Mouse (Mus musculus): Measurements from ENCODE around the gene Tnfaip1.
A peak's percentile ranks its signal among the peaks of the same experiment; 100 is the strongest.
"Not testable (repeated sequence)": the region's sequence is repeated elsewhere in the genome, so short reads cannot be mapped to it uniquely, and the experiment has no call there.

The Tnfaip1 gene

DNA sequence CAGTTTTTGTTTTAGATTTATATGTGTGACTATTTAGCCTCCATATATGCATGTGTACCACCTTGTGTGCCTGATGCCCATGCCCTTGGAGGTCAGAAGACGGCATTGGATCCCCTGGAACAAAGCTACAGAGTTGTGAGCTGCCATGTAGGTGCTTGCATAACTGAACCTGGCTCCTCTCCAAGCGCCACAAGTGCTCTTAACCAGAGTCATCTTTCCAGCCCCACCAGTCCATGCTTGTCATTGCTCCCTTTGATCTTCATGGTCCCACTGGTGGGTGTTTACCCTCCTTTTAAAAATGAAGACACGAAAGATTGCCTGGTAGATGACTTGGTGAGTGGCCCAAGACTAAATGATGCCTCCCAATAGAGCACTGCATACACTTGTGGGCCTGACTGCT lies 4.2 kb upstream of the Tnfaip1 start:
- no peak for DNase-seq (ENCODE audit: low spot score in 2 of 2)

DNA sequence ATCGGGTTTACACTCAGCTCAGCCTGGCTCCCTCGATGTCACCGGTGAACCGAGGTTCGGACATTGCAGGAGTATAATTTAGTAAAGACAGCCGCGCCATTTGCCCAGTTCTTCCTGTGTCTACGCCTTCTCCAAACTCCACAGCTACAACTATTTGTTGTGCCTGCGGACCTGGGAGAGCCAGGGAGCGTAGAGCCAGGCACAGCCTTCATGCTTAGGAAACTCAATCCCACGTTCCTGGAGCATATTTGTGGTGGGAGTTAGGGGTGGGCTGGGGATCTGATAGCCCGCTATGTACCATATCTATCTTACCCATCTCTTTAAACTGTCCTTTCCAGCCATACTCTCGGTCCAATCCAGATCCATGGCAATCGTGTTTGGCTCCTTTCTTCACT lies 555 bp upstream of the Tnfaip1 start:
- no peak for DNase-seq (ENCODE audit: low spot score in 2 of 2)

DNA sequence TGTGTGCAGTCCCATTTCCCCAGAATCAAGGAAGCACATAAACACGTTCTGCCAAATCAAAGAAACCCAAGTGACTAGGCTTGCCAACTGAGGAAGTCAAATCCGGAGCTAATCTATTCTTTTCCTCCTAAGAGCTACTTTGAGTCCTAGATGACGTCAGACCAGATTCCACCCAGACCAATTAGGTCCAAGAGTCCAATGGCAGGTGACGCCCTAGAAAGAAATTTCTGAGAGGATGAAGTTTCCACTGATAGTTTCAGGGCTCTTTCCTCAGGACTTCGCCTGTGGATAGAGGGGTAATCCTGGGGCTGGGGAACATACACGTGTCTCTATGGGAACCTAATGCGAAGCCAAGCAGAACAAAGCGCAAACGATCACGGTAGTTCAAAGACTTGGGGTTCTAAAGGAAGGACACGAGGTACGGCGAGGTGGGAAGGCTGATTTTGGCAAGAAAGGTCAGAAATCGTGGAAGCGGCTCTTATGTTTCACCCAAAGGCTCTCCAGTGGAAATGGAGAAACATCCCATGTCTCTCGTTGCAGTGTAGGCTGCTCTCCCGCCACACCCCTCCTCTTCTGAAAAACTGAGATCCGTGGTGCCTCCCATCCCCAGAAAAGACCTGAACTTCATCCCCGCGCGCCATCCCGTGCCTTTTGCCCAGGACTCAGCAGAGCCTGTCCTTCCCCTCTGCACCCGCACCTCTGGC lies 604 bp downstream of the Tnfaip1 start:
- no peak for DNase-seq (ENCODE audit: low spot score in 2 of 2)

DNA sequence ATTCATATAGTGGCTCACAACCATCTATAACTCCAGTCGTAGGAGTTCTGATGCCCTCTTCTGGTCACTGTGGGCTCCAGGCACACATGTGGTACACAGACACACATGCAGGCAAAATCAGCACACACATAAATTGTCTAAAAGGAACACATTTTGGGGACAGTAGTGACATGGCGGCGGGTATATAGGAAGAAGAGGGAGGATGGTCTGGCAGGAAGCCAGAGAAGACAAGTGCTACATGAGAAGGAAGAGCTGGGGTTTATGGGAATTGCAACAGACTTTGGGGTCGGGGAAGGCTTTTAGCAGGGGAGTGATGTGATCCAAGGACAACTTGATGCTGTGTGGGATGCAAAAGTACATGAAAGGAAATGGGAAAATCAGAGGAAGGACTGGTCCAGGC lies 1.6 kb downstream of the Tnfaip1 start:
- no peak for DNase-seq (ENCODE audit: low spot score in 2 of 2)

DNA sequence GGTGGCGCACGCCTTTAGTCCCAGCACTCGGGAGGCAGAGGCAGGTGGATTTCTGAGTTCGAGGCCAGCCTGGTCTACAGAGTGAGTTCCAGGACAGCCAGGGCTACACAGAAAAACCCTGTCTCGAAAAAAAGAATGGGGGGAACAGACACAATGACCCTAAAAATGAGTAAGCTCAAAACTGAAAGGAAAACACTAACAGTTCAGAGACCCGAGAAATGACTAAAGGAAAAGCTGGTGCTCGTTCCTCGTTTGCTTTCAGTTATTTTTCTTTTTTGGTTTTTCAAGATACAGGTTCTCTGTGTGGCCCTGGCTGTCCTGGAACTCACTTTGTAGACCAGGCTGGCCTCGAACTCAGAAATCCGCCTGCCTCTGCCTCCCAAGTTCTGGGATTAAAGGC lies 4.6 kb downstream of the Tnfaip1 start:
- DNase-seq (ENCODE audit: low spot score in 2 of 2) = not testable (repeated sequence)

DNA sequence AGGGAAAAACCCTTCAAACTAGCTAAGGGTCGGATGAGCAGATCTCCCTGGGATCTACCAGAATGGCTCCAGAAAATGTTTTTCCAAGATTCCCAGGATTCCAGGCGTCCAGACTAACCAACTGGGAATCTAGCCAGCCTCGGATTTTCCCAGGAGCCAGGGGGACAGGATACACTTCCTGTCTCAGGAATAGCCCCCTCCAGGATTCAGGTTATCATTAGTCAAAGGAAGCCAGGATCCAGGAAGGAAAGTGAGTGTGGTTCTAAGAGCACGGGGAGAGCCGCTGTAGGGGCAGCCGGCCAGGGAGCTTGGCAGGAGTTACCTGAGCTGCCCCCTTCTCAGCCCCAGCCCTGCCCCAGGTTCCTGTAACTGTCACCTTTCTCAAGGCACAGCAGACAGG lies 5.1 kb downstream of the Tnfaip1 start:
- DNase-seq (ENCODE audit: low spot score in 2 of 2) = no peak

DNA sequence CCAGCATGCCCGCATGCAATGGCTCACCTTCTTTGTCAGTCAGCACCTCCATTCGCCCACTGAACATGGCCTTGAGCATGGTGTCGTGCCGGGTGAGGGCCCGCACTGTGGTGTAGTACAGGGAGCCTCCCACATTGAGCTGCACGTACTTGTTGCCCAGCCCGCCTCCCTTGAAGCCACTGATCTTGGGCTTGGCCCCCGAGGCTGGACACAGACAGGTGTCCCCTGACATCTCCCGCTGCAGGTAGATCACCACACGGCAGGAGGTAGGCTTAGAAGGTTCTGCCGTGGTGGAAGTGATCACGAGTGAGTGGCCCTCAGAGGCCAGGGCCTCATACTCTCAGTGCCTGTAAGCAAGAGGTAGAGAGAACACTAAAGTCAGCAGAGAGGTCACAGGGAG lies 6.1 kb downstream of the Tnfaip1 start:
- no peak for DNase-seq (ENCODE audit: low spot score in 2 of 2)

DNA sequence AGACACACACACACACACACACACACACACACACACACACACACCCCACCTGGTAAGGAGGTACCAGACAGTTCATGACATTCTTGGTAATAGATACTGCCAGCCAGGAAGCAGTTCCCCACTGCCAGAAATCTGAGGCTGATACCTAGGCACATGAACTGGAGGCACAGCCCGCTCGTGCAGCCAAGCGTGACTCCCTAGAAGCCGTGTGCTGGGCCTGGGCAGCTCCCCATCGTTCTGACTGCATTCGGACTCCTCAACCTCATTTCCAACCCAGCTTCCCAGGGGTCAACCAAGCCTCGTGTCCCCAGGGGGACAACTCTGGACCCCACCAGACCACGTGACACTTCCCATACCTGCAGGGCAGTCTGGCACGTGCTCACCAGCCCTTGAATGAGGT lies 7.4 kb downstream of the Tnfaip1 start:
- no peak for DNase-seq (ENCODE audit: low spot score in 2 of 2)

DNA sequence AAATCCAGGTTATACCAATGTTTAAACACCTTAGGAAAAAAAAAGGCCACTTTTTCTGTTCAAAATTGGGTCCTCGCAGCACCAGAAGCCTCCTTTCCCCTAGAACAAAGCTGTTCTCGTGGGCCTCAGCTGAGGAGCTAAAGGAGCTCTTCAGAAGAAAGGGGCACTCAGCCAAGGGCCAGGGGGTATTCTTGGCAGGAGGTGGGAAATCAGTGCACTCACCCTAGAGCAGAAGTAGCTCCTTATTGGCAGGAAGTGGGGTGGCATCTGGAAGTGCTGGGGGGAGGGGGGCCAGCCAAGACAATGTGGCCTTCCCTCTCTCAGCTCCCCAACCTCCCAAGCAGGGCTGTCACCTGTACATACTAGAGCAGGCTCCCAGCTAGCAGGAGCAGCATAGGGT lies 11.3 kb downstream of the Tnfaip1 start:
- DNase-seq (ENCODE audit: low spot score in 2 of 2) = no peak

DNA sequence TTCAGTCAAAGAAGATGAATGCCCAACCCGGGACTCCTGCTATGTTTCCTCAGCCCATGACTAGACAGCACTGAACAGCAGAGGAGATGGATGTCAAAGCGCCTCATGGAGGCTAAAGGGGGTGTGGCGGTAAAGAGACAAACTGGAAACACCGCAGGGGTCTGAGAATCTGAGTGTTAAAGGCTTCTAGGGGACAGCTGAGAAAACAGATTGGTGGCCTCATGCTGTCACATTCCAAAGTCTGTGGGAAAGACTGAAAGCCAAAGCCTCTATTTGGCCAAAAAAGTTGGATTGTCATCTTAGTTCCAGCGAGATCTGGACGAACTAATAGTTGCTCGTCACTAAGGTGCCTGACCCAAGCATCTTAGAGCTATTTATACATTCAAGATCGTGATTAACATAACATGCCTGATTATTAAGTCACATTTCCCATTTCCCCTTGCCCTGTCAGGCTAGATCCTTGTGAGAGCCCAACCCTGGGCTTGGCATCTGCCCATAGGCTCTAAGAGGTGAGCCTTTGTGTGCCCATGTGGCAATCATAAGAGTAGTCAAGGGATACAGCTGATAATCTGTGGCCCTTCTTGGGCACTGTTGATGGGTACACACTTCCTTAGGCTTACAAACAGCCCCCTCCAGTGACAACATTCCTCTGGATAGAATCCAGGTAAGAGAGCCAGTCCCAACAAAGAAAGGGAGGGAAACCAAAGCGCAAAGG lies 12.7 kb downstream of the Tnfaip1 start:
- no peak for DNase-seq (ENCODE audit: low spot score in 2 of 2)

DNA sequence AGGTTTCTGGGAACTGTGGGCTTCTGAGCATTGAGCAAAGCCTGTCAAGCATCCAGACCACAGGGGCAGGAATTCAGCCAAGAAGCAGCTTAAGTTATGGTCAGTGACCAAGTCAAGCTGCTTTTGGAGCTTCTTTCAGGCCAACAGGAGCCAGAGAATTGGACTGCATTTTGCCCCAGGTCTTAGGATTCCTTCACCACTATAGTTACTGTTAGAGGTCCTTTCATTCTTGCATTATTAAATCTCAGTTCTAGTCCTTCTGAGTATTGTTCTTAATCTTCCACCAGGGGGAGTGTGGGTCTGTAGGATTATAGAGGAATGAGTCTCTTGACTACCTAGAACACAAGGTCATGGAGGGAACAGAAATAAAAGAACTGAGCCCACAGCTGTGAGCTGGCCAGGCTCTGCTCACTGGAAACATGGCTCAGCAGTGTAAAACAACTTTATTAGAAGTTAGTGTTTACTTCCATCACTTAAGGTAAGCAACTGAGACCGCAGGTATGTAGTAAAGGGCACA lies 13.6 kb downstream of the Tnfaip1 start:
- no peak for DNase-seq (ENCODE audit: low spot score in 2 of 2)

DNA sequence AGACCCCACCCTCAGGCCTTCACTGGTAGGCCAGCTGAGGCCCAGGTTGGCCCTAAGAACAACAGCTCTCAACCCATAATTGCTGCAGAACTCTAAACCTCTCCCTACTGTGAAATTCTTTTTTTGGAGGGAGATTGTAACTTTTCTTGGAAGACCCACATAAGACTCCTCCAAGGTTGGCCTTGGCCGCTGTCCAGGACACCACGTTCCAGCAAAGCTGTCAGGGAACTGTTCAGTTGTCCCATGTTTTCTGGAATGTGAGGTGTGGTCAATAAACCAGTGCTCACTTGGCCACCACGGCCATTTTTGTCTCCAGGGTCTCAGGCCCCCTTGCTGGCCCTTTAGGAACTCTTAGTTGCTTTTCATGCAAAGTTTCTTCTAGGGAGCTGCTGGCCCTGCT lies 14.3 kb downstream of the Tnfaip1 start:
- no peak for DNase-seq (ENCODE audit: low spot score in 2 of 2)

DNA sequence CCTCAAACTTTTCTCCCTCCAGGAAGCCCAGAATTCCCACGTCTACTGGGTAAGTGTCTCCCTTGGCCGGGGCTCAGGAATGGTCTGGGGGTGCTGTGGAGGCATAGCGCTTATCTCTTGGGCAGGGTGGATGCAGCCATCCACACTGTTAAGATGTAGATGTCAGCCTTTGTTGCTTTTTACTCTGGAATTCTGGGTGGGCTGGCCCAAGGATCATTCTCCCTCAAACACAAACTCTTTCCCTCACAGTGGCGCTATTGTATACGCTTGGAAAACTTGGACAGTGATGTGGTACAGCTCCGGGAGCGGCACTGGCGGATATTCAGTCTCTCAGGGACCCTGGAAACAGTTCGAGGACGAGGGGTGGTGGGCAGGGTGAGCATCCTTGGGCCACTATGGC lies 17.2 kb downstream of the Tnfaip1 start:
- no peak for DNase-seq (ENCODE audit: low spot score in 2 of 2)

DNA sequence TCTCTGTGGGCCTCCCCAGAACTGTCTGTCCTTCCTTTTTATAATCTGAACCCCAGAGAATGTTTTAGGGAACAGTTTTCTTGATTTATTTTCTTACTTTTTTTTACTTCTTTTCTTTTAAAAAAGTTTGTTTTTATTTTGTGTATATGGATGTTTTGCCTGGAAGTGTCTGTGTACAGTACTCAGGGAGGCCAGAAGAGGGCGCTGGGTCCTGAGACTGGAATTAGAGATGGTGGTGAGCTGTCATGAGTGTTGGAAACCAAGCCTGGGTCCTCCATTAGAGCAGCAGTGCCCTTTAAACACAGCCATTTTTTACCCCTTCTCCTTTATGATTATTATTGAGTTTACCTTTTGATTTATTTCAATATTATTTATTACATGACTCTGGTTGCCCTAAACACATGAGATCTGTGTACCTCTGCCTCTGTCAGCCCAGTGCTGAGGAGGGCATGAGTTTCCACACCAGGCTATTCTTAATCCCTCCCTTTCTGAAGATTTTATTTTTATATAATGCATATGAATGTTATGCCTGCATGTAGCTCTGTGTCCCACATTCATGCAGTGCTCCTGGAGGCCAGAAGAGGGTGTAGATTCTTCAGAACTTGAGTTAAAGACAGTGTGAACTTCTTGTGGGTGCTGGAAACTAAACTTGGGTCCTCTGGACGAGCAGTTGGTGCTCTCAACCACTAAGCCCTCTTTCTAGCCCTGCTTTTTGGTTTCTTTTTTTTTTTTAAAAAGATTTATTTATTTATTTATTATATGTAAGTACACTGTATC lies 20.4 kb downstream of the Tnfaip1 start:
- peak in 1 of 2 experiments; percentile 45 for DNase-seq (ENCODE audit: low spot score in 2 of 2)

DNA sequence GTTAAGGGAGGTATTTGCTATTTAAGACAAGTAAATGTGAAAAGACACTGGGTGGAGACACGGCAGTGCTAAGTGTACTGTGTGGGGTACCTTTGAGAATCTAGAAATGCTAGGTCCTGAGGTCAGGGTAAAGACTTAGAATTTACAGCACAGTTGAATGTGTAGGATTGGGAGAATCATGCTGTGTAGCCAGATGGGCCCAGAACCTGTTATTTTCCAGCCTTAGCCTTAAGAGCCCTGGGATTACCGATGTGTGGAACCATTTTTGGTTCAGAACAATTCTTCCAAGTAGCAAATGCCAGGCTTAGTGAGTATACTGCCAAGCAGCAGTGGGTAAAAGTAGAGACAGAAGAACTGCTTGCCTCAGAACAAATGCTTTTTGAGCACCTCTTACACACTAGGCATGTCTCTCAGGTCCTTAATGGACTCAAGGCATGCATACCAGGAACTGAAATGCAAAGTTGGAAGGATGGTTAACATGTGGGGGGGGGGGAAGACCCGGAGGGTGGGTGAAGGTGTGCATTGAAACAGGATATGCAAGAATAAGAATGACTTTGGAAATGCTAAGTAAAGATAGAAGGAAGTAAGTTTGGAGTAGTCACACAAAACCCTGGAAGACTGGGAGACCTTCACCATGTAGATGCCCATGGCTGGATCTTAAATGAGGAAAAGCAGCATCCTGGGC lies 22.9 kb downstream of the Tnfaip1 start:
- no peak for DNase-seq (ENCODE audit: low spot score in 2 of 2)

DNA sequence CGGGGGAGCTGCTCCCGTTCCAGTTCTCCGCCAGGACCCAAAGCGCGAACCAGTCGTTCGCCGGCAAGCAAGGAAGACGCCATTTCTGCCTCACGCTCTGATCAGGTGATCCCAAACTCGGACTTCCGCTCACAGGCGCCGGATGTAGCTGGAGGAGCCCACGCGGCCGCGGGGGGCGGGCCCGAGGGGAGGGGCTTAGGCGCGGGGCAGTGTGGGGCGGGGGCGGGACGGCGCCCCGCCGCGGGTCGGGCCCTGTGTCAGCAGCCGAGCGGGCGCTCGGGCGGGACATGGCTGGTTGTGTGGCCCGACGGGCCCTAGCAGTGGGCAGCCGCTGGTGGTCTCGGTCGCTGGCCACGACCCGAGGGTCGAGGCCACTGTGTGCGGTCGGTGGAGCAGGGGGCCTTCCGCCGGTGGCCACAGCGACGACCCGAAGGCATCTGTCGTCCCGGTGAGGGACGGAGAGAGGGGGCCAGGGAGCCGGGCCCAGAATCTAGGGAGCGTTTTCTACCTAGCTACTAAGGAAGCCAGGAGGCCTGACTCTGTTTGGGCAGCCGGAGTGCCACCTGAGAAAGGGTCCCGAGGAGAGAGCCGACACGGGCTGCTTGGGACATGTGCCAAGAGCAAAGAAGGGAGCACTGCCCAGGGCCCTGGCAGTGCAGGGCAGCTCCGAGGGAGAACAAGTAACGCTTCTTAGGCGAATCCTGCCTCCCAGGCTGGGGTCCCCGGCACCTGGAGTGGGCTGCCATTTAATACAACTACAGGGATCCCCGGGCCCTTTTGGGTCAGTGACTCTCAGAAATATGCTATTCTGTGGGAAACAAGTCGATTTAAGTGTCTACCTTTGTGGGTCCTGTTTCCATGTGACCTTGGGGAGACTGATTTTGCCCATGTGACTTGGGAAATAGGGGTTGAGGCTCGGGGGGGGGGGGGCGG lies 23.8 kb downstream of the Tnfaip1 start, which contains the start of the genes Tmem199 and Poldip2:
TSS of gene Tmem199 (minus strand) at position 148 of the 933 bp plus-strand sequence.
TSS of gene Poldip2 (plus strand) at position 169 of the 933 bp plus-strand sequence.
- peak; percentile 67 to 91 for DNase-seq (ENCODE audit: low spot score in 2 of 2)

DNA sequence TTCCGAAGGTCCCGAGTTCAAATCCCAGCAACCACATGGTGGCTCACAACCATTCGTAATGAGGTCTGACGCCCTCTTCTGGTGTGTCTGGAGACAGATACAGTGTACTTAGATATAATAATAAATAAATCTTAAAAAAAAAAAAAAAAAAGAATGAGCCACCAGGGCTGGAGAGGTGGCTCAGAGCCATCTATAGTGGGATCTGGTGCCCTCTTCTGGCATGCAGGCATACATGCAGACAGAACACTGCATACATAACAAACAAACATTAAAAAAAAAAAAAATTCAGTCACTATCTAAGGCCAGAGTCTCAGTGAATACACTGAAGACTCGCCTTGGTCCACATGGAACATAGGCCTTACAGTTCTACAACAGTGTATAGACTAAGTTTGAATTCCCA lies 27.0 kb downstream of the Tnfaip1 start:
- peak in 1 of 2 experiments; percentile 55 for DNase-seq (ENCODE audit: low spot score in 2 of 2)

DNA sequence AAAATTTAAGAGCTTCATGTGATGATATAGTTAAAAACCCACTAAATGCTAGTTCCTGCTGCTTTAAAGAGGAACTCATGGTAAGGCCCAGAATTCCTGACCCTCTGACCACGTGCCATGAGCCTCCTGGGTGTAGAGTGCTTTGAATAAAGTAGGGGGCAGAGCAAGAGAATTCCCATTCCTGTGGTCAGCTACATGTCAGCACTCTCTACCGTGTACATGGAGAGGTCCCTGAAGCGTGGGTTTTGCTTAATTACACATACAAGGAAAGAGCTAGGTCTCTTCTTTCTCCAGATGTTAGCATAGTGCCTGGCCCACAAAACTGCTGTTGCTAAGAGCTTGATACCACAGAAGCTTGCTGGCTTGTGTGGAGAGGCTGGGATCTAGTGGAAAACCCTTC lies 30.7 kb downstream of the Tnfaip1 start:
- no peak for DNase-seq (ENCODE audit: low spot score in 2 of 2)

DNA sequence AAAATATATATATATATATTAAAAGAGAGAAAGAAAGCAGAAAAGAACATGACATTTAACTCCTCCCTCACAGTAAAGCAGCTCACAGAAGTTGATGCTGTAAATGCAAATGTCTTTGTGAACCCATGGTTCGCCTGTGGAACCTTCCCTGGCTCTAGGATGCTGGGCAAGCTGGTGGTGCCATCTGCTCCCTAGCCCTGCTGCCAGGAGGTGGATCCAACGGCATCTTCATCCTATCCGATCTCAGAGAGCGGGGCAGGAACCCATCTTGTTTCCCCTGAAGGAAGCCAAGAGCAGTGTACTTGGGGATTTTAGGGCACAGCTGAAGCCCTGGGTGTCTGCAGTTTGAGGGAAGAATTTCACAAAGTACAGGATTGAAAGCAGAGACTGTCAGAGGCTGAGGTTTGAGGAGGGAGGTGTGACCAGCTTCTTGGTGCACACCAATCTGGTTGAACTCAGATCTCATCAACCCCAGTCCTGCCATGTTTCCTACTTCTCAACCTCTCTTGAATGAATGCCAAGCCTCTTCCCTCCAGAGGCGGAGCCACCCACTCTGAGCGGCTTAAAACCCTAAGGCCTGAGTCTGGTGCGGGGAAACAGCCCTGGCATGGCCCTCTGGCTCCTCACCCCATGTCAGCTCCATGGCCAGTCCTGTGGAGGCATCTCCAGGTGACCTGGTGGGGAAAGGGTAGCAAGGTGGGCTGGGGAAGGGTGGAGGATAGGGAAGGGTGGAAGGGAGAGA lies 33.1 kb downstream of the Tnfaip1 start, which contains the start of gene Sebox:
TSS of gene Sebox (plus strand) at position 539 of the 742 bp plus-strand sequence.
- DNase-seq (ENCODE audit: low spot score in 2 of 2) = no peak

DNA sequence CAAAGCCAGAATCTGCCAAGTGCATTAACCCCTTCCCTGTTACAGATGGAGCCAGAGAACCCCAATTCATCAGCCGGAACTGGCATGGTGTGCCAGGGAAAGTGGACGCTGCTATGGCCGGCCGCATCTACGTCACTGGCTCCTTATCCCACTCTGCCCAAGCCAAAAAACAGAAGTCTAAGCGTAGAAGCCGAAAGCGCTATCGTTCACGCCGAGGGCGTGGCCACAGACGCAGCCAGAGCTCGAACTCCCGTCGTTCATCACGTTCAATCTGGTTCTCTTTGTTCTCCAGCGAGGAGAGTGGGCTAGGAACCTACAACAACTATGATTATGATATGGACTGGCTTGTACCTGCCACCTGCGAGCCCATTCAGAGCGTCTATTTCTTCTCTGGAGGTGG lies 34.6 kb downstream of the Tnfaip1 start:
- DNase-seq (ENCODE audit: low spot score in 2 of 2) = no peak

Data from spleen, postnatal 10 days (tissue).